Mouse (Mus musculus) MEL (cell line): ENCODE measurements around the gene Ddx27. TPM values are rescaled to one million over a fixed set of nuclear protein-coding genes. Genes with fewer than 3 reads are reported as not detected.

Experiments
- DNase-seq: peaks from one replicate; pipeline ENCODE4 v3.0.0; 2011; ENCODE audit warnings: low read depth, low spot score
- H3K27ac ChIP-seq: 2 replicates; pipeline ENCODE4 v1.5.1; 2012; ENCODE audit warnings: low read depth, mild to moderate bottlenecking, control low read depth, low read length, moderate library complexity; ENCODE audit not compliant: control insufficient read depth
- H3K27me3 ChIP-seq, 2 experiments: fragments of 150-350 bp in 1 of 2; sonication (generic) in 1 of 2; 2 replicates each; pipeline ENCODE4 v1.6.1; 2012; ENCODE audit warnings: low read length in 2 of 2, mild to moderate bottlenecking in 2 of 2, improper control_type of control experiment in 1 of 2, moderate library complexity in 1 of 2; ENCODE audit not compliant: insufficient read depth in 2 of 2, control insufficient read depth in 1 of 2
- H3K36me3 ChIP-seq, 2 experiments: 2 replicates each; pipeline ENCODE4 v1.6.1; 2012 to 2014; ENCODE audit warnings: low read length in 2 of 2, improper control_type of control experiment in 1 of 2, inconsistent platforms in 1 of 2, mild to moderate bottlenecking in 1 of 2; ENCODE audit not compliant: insufficient read depth in 2 of 2, control insufficient read depth in 1 of 2
- H3K4me1 ChIP-seq, 2 experiments: fragments of 150-350 bp in 1 of 2; sonication (generic) in 1 of 2; 2 replicates each; pipeline ENCODE4 v1.6.1; 2012; ENCODE audit warnings: low read length in 2 of 2, improper control_type of control experiment in 1 of 2, mild to moderate bottlenecking in 1 of 2; ENCODE audit not compliant: insufficient read depth in 2 of 2, control insufficient read depth in 1 of 2
- H3K4me3 ChIP-seq, 2 experiments: fragments of 150-350 bp in 1 of 2; sonication (generic) in 1 of 2; 2 replicates each; pipeline ENCODE4 v1.5.1; 2012; ENCODE audit warnings: low read depth in 2 of 2, low read length in 2 of 2, mild to moderate bottlenecking in 2 of 2, moderate library complexity in 2 of 2, control low read depth in 1 of 2, improper control_type of control experiment in 1 of 2; ENCODE audit not compliant: control insufficient read depth in 1 of 2, insufficient read depth in 1 of 2
- H3K79me2 ChIP-seq: 2 replicates; pipeline ENCODE4 v1.6.1; 2012; ENCODE audit warnings: mild to moderate bottlenecking, low read length, moderate library complexity; ENCODE audit not compliant: control insufficient read depth, poor library complexity, insufficient read depth
- H3K9ac ChIP-seq: 2 replicates; pipeline ENCODE4 v1.6.1; 2012; ENCODE audit warnings: low read depth, mild to moderate bottlenecking, control low read depth, low read length, moderate library complexity; ENCODE audit not compliant: control insufficient read depth, poor library complexity, severe bottlenecking
- H3K9me3 ChIP-seq: fragments of 150-350 bp; sonication (generic); replicated peaks from 2 replicates; pipeline ENCODE4 v1.6.1; 2012; ENCODE audit warnings: mild to moderate bottlenecking, low read length, improper control_type of control experiment, moderate library complexity; ENCODE audit not compliant: insufficient read depth
- CHD2 ChIP-seq: IDR thresholded peaks from 2 replicates; pipeline ENCODE4 v1.6.1; 2011; ENCODE audit warnings: low read length, improper control_type of control experiment
- NELFE ChIP-seq: IDR thresholded peaks from 2 replicates; pipeline ENCODE4 v1.6.1; 2011; ENCODE audit warnings: low read depth, low read length, improper control_type of control experiment
- POLR2A ChIP-seq, 2 experiments: IDR thresholded peaks; 2 replicates each; pipeline ENCODE4 v1.6.1; 2011 to 2012; ENCODE audit warnings: low read length in 2 of 2, mild to moderate bottlenecking in 2 of 2, control low read depth in 1 of 2, improper control_type of control experiment in 1 of 2, low read depth in 1 of 2, moderate library complexity in 1 of 2; ENCODE audit not compliant: control insufficient read depth in 1 of 2, insufficient read depth in 1 of 2, poor library complexity in 1 of 2
- POLR2AphosphoS5 ChIP-seq: IDR thresholded peaks from 2 replicates; pipeline ENCODE4 v1.6.1; 2012; ENCODE audit warnings: low read depth, borderline replicate concordance, mild to moderate bottlenecking, inconsistent platforms, low read length, moderate library complexity, mixed read lengths
- RAD21 ChIP-seq: IDR thresholded peaks from 2 replicates; pipeline ENCODE4 v1.6.1; 2011; ENCODE audit warnings: mild to moderate bottlenecking, low read depth, low read length, improper control_type of control experiment
- TAL1 ChIP-seq: IDR thresholded peaks from 2 replicates; pipeline ENCODE4 v1.6.1; 2012; ENCODE audit warnings: mild to moderate bottlenecking, inconsistent platforms, low read length, moderate library complexity, mixed read lengths
- TBP ChIP-seq: IDR thresholded peaks from 2 replicates; pipeline ENCODE4 v1.8.0; 2011; ENCODE audit warnings: low read depth, low read length, improper control_type of control experiment
- USF2 ChIP-seq, 2 experiments: IDR thresholded peaks; 2 replicates each; pipeline ENCODE4 v1.6.1; 2011 to 2012; ENCODE audit warnings: improper control_type of control experiment in 2 of 2, low read length in 2 of 2, borderline replicate concordance in 1 of 2, inconsistent platforms in 1 of 2, low read depth in 1 of 2, mild to moderate bottlenecking in 1 of 2; ENCODE audit not compliant: insufficient read depth in 1 of 2
- ZMIZ1 ChIP-seq: IDR thresholded peaks from 2 replicates; pipeline ENCODE4 v1.6.1; 2012; ENCODE audit warnings: low read depth, mild to moderate bottlenecking, inconsistent platforms, low read length, improper control_type of control experiment, moderate library complexity
- polyA plus RNA-seq, 2 experiments: library from polyadenylated mRNA; stranded (reverse) in 1 of 2; unstranded in 1 of 2; fragments of >175 nt in 1 of 2; fragments of >200 nt in 1 of 2; gene quantifications; 2 replicates each; pipeline versions ENCODE4 v1.2.1 to v1.2.4; 2012; ENCODE audit warnings: low replicate concordance in 2 of 2, low read depth in 1 of 2; ENCODE audit not compliant: insufficient read length in 2 of 2, insufficient read depth in 1 of 2, missing spikeins in 1 of 2
- total RNA-seq: library from RNA; depleted of rRNA; stranded (reverse); fragments of 300-350 nt; gene quantifications from 2 replicates; pipeline ENCODE4 v1.2.3, GENCODE M21; 2012

The Ddx27 gene
- total and polyA plus RNA-seq, 3 experiments = 61.7 to 181 (median 143) TPM

GRCm38 (mm10) chr2:167066528-167067516 lies 51.8 kb downstream of the Ddx27 start:
- peaks cover 35% of the 10 kb centered on the region for H3K79me2 ChIP-seq
- no peaks in the 10 kb centered on the region for H3K9me3 ChIP-seq
- DNase-seq = peak; percentile 85
- no peaks in the 10 kb centered on the region for H3K27me3 ChIP-seq
- H3K4me1 ChIP-seq = peaks cover 3 to 14% of the 10 kb centered on the region in 2 experiments; a peak in 2 of 4 replicates
- peak overlapping the region; percentile 93 for H3K27ac ChIP-seq
- no peak overlapping the region for H3K4me3 ChIP-seq
- peaks cover 9 to 16% of the 10 kb centered on the region in 2 experiments for H3K36me3 ChIP-seq
- peak overlapping the region; percentile 94 for H3K9ac ChIP-seq
- TF ChIP-seq TBP (peak; percentile 59), RAD21 (no peak), ZMIZ1 (no peak), POLR2AphosphoS5 (peak; percentile 71; the same call in 1 of the 2 replicates), POLR2A (IDR thresholded peaks at IDR 0.05; ENCODE audit: control insufficient read depth in 1 of 2, insufficient read depth in 1 of 2, low read depth in 1 of 2, low read length in 2 of 2, poor library complexity in 1 of 2) (peak; percentile 67 to 85)

- peaks cover 3 to 14% of the 10 kb centered on the region in 2 experiments; a peak in 2 of 4 replicates for H3K4me1 ChIP-seq
- peak overlapping the region; percentile 2; the same call in 1 of the 2 replicates for H3K27ac ChIP-seq
- H3K36me3 ChIP-seq = peaks cover 9 to 16% of the 10 kb centered on the region in 2 experiments
- peaks cover 29% of the 10 kb centered on the region for H3K79me2 ChIP-seq
- no peaks in the 10 kb centered on the region for H3K27me3 ChIP-seq
- H3K9ac ChIP-seq = no peak overlapping the region
- DNase-seq = peak; percentile 86
- H3K4me3 ChIP-seq = no peak overlapping the region
- TF ChIP-seq POLR2AphosphoS5 = 0 out of 2 replicates have a peak, but pooled peaks have one; percentile 5
- no peak for TF ChIP-seq CHD2
- TF ChIP-seq NELFE = no peak
- no peaks in the 10 kb centered on the region for H3K9me3 ChIP-seq
These were observed 52.6 kb downstream of the Ddx27 start for GRCm38 (mm10) chr2:167067575-167067974.

GRCm38 (mm10) chr2:167070341-167070740 lies 55.3 kb downstream of the Ddx27 start:
- TF ChIP-seq USF2 (IDR thresholded peaks at IDR 0.05; ENCODE audit: borderline replicate concordance in 1 of 2, insufficient read depth in 1 of 2, low read depth in 1 of 2, low read length in 2 of 2) (no peak), TAL1 (peak; percentile 24; the same call in 1 of the 2 replicates)
- DNase-seq = peak; percentile 76
- Histone ChIP-seq H3K9me3 (no peaks in the 10 kb centered on the region), H3K9ac (no peak overlapping the region), H3K79me2 (peaks cover 5% of the 10 kb centered on the region), H3K27ac (no peak overlapping the region), H3K36me3 (peaks cover 2 to 6% of the 10 kb centered on the region in 2 experiments), H3K27me3 (no peaks in the 10 kb centered on the region), H3K4me1 (peaks cover 3 to 14% of the 10 kb centered on the region in 2 experiments; a peak in 2 of 4 replicates), H3K4me3 (no peak overlapping the region)
